Mouse (Mus musculus): Measurements from ENCODE around the gene Gpr143.
A peak's percentile ranks its signal among the peaks of the same experiment; 100 is the strongest.

DNA sequence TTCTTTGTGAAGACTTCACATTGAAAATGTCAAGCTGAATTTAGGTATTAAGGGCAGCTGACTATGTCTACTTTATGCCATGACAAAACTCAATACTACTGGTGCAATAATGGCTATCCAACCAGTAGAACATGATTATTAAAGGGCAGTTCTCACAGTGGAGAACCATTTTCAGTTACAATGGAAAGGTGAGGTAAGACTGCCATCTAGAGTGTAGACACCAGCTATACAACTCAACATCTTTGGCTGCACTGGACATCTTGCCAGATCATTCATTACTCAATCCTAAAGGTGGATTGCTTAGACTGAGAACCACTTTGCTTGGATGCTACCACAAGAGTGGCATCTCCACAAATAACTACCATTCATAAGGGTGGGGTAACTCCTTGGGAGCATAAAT lies 37.3 kb downstream of the Gpr143 start:
- TF ChIP-seq CTCF (IDR thresholded peaks at IDR 0.05; ENCODE audit: insufficient read depth, low read length) = peak; percentile 38; the same call in 1 of the 2 replicates
- TF ChIP-seq POLR2A (IDR thresholded peaks at IDR 0.05; ENCODE audit: borderline replicate concordance, extremely low read depth, low read depth, low read length) = no peak

All from lung, adult 2 months (tissue).